Mouse (Mus musculus) heart, embryonic 11.5 days (tissue): ENCODE measurements around the gene Uevld. TPM values are rescaled to one million over a fixed set of nuclear protein-coding genes. Genes with fewer than 3 reads are reported as not detected.
A peak's percentile ranks its signal among the peaks of the same experiment; 100 is the strongest.

Source experiments
- ATAC-seq: fragments of 200-750 bp; cut with Nextera tagmentation; replicated peaks from 2 replicates; pipeline ENCODE4 v1.8.0; 2017; ENCODE audit warnings: moderate library complexity; ENCODE audit not compliant: insufficient number of reproducible peaks, low FRiP score, low TSS enrichment
- H3K27ac ChIP-seq: fragments of 300-500 bp; sonication (generic); 2 replicates; pipeline ENCODE4 v1.5.1; 2014; ENCODE audit warnings: mild to moderate bottlenecking, low read depth, low read length
- H3K27me3 ChIP-seq: fragments of 300-500 bp; sonication (generic); 2 replicates; pipeline ENCODE4 v1.6.1; 2014; ENCODE audit warnings: mild to moderate bottlenecking, low read length, mixed read lengths; ENCODE audit not compliant: control insufficient read depth, insufficient read depth
- H3K36me3 ChIP-seq: fragments of 300-500 bp; sonication (generic); 2 replicates; pipeline ENCODE4 v1.6.1; 2014; ENCODE audit warnings: mild to moderate bottlenecking, low read length, moderate library complexity, mixed read lengths; ENCODE audit not compliant: control insufficient read depth, insufficient read depth
- H3K4me1 ChIP-seq: fragments of 300-500 bp; sonication (generic); 2 replicates; pipeline ENCODE4 v1.6.1; 2014; ENCODE audit warnings: low read length; ENCODE audit not compliant: control insufficient read depth, insufficient read depth
- H3K4me2 ChIP-seq: fragments of 300-500 bp; sonication (generic); 2 replicates; pipeline ENCODE4 v1.6.1; 2014; ENCODE audit warnings: mild to moderate bottlenecking, moderate library complexity
- H3K4me3 ChIP-seq: fragments of 300-500 bp; sonication (generic); 2 replicates; pipeline ENCODE4 v1.5.1; 2014; ENCODE audit warnings: low read depth, low read length
- H3K9ac ChIP-seq: fragments of 300-500 bp; sonication (generic); 2 replicates; pipeline ENCODE4 v1.6.1; 2014; ENCODE audit warnings: mild to moderate bottlenecking, low read depth, low read length, moderate library complexity
- H3K9me3 ChIP-seq: fragments of 300-500 bp; sonication (generic); replicated peaks from 2 replicates; pipeline ENCODE4 v1.6.1; 2016; ENCODE audit warnings: low read length; ENCODE audit not compliant: control insufficient read depth
- WGBS: fragments of 180-500 bp; shearing (Covaris S2); extraction: QIAGEN DNeasy Blood & Tissue Kit; methylation state at CpG from one replicate; pipeline ENCODE4 v1.1.7; 2014; ENCODE audit not compliant: insufficient replicate concordance; 5-methylcytosine and 5-hydroxymethylcytosine counted together
- polyA plus RNA-seq: library from polyadenylated mRNA; unstranded; fragments of >200 nt; fragmentation: Nextera tagmentation; extraction: Ambion mirVana; gene quantifications from 2 replicates; pipeline ENCODE4 v1.2.1, GENCODE M21; 2014

The Uevld gene
- polyA plus RNA-seq, 1 experiment from 2014 or later: 9.3 TPM

- no peak overlapping the region for H3K4me3 ChIP-seq
- no peak overlapping the region for H3K27ac ChIP-seq
- H3K4me2 ChIP-seq: no peak overlapping the region
- ATAC-seq: no peak
- no peaks in the 10 kb centered on the region for H3K9me3 ChIP-seq
- WGBS: 67% methylated on average over 5 of the region's 5 CpGs
- H3K4me1 ChIP-seq: 0 out of 2 replicates have a peak, but pooled peaks cover 3% of the 10 kb centered on the region
- no peak overlapping the region for H3K9ac ChIP-seq
- no peaks in the 10 kb centered on the region for H3K27me3 ChIP-seq
- no peaks in the 10 kb centered on the region for H3K36me3 ChIP-seq
Measured at GRCm38 (mm10) chr7:46986646-46987045, 28.3 kb upstream of the Uevld start.

GRCm38 (mm10) chr7:46985718-46986505 is 27.6 kb upstream of the Uevld start:
- Histone ChIP-seq H3K4me1 (0 out of 2 replicates have a peak, but pooled peaks cover 3% of the 10 kb centered on the region), H3K9me3 (no peaks in the 10 kb centered on the region), H3K4me3 (no peak overlapping the region), H3K9ac (no peak overlapping the region), H3K36me3 (no peaks in the 10 kb centered on the region), H3K4me2 (no peak overlapping the region), H3K27ac (no peak overlapping the region), H3K27me3 (no peaks in the 10 kb centered on the region)
- WGBS: 63% methylated on average over 8 of the region's 8 CpGs
- ATAC-seq: no peak

- Histone ChIP-seq H3K4me3 (no peak within 1 kb of the TSS), H3K4me2 (no peak within 1 kb of the TSS), H3K27me3 (no peaks in the 10 kb centered on the region), H3K4me1 (0 out of 2 replicates have a peak, but pooled peaks cover 3% of the 10 kb centered on the region), H3K36me3 (no peaks in the 10 kb centered on the region), H3K9me3 (no peaks in the 10 kb centered on the region), H3K9ac (no peak within 1 kb of the TSS), H3K27ac (no peak within 1 kb of the TSS)
- 80% methylated on average over 3 of the region's 3 CpGs for WGBS
- no peak for ATAC-seq
Measured at GRCm38 (mm10) chr7:46983280-46983679, 25.0 kb upstream of the Uevld start, which contains the start of gene Gm9999. TSS of gene Gm9999 (plus strand) at chr7:46983580.

- H3K4me2 ChIP-seq: no peak overlapping the region
- peaks cover 5% of the 10 kb centered on the region; the same call in 1 of the 2 replicates for H3K9me3 ChIP-seq
- no peak overlapping the region for H3K27ac ChIP-seq
- no peaks in the 10 kb centered on the region for H3K27me3 ChIP-seq
- no peak overlapping the region for H3K9ac ChIP-seq
- no peaks in the 10 kb centered on the region for H3K4me1 ChIP-seq
- H3K4me3 ChIP-seq: no peak overlapping the region
- 89% methylated on average over 11 of the region's 11 CpGs for WGBS
- H3K36me3 ChIP-seq: no peaks in the 10 kb centered on the region; the same call in 1 of the 2 replicates
- ATAC-seq: no peak
Measured at GRCm38 (mm10) chr7:46975456-46975855, 17.1 kb upstream of the Uevld start.

- Histone ChIP-seq H3K4me3 (no peak overlapping the region), H3K4me1 (no peaks in the 10 kb centered on the region), H3K27ac (no peak overlapping the region), H3K27me3 (no peaks in the 10 kb centered on the region), H3K9ac (no peak overlapping the region), H3K4me2 (no peak overlapping the region), H3K36me3 (no peaks in the 10 kb centered on the region; the same call in 1 of the 2 replicates), H3K9me3 (peaks cover 5% of the 10 kb centered on the region; the same call in 1 of the 2 replicates)
- WGBS: 88% methylated on average over 4 of the region's 4 CpGs
- no peak for ATAC-seq
Measured at GRCm38 (mm10) chr7:46974648-46975047, 16.3 kb upstream of the Uevld start.

- Histone ChIP-seq H3K9me3 (peaks cover 5% of the 10 kb centered on the region; the same call in 1 of the 2 replicates), H3K9ac (no peak overlapping the region), H3K36me3 (no peaks in the 10 kb centered on the region), H3K27me3 (no peaks in the 10 kb centered on the region), H3K4me1 (no peaks in the 10 kb centered on the region), H3K4me3 (no peak overlapping the region), H3K27ac (no peak overlapping the region), H3K4me2 (no peak overlapping the region)
- no peak for ATAC-seq
- WGBS: 88% methylated on average over 4 of the region's 4 CpGs
Measured at GRCm38 (mm10) chr7:46969898-46970297, 11.6 kb upstream of the Uevld start.

- H3K4me3 ChIP-seq: no peak overlapping the region
- ATAC-seq: no peak
- no peaks in the 10 kb centered on the region for H3K9me3 ChIP-seq
- no peaks in the 10 kb centered on the region for H3K27me3 ChIP-seq
- H3K36me3 ChIP-seq: no peaks in the 10 kb centered on the region
- no peak overlapping the region for H3K9ac ChIP-seq
- H3K4me1 ChIP-seq: peaks cover 6% of the 10 kb centered on the region
- H3K27ac ChIP-seq: no peak overlapping the region
- WGBS: 75% methylated on average over 7 of the region's 7 CpGs
- no peak overlapping the region for H3K4me2 ChIP-seq
Measured at GRCm38 (mm10) chr7:46964070-46964469, 5.7 kb upstream of the Uevld start.

- H3K4me1 ChIP-seq: peaks cover 6% of the 10 kb centered on the region
- ATAC-seq: peak; percentile 56; the same call in 1 of the 2 replicates
- H3K4me2 ChIP-seq: peak overlapping the region; percentile 38
- no peak overlapping the region for H3K4me3 ChIP-seq
- H3K27ac ChIP-seq: peak overlapping the region; percentile 62; the same call in 1 of the 2 replicates
- H3K36me3 ChIP-seq: no peaks in the 10 kb centered on the region
- H3K9me3 ChIP-seq: no peaks in the 10 kb centered on the region
- H3K9ac ChIP-seq: peak overlapping the region; percentile 64
- WGBS: 1% methylated on average over 9 of the region's 9 CpGs
- no peaks in the 10 kb centered on the region for H3K27me3 ChIP-seq
Measured at GRCm38 (mm10) chr7:46962806-46963618, 4.7 kb upstream of the Uevld start.
